Mouse (Mus musculus) heart, postnatal 0 days (tissue): ENCODE results near the gene Zbtb16.

ENCODE experiments used
- CTCF ChIP-seq: IDR thresholded peaks from 2 replicates; pipeline ENCODE4 v1.5.1; 2016; ENCODE audit warnings: antibody characterized with exemption, control low read depth, low read depth
- EP300 ChIP-seq: IDR thresholded peaks from 2 replicates; pipeline ENCODE4 v1.6.1; 2016; ENCODE audit warnings: antibody characterized with exemption, low read depth

DNA sequence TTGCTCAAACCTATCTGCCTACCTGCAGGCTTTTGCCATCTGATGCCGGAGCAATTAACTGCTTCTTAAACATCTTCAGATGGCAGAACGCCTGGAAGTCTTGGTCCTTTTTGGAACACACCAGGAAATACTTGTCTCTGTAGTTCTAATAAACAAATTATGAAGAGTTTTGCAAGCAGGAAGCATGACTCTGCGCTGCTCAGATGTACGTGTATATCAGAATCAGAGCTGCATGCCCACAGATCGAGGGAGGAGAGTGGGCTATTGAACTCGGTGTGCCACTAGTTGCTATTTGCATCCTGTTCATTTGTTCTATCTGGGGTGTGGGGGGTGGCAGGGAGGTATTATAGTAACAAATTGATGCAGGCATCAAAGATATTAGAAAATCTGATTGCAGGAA lies 202.9 kb downstream of the Zbtb16 start:
- TF ChIP-seq EP300 (no peak), CTCF (no peak)
